Mouse (Mus musculus) liver, embryonic 14.5 days (tissue): ENCODE results near the gene Lig4. TPM values are rescaled to one million over a fixed set of nuclear protein-coding genes. Genes with fewer than 3 reads are reported as not detected.

Source experiments
- ATAC-seq: fragments of 200-750 bp; cut with Nextera tagmentation; 2 replicates; pipeline ENCODE4 v1.8.0; 2017; ENCODE audit warnings: moderate number of reproducible peaks, mild to moderate bottlenecking, moderate library complexity; ENCODE audit not compliant: insufficient read depth
- DNase-seq, 3 experiments: peaks; one replicate each; pipeline ENCODE4 v3.0.0-alpha.2; 2012 to 2013; ENCODE audit warnings: low read depth in 3 of 3, low spot score in 3 of 3
- H3K27ac ChIP-seq: fragments of 300-500 bp; sonication (generic); 2 replicates; pipeline ENCODE4 v1.5.1; 2014; ENCODE audit warnings: moderate library complexity, mild to moderate bottlenecking, control low read depth, inconsistent platforms
- H3K27me3 ChIP-seq: fragments of 300-500 bp; sonication (generic); 2 replicates; pipeline ENCODE4 v1.6.1; 2014; ENCODE audit warnings: mild to moderate bottlenecking, low read length, moderate library complexity; ENCODE audit not compliant: control insufficient read depth, insufficient read depth
- H3K36me3 ChIP-seq: fragments of 300-500 bp; sonication (generic); replicated peaks from 2 replicates; pipeline ENCODE4 v1.6.1; 2014; ENCODE audit warnings: low read depth; ENCODE audit not compliant: control insufficient read depth, insufficient read depth
- H3K4me1 ChIP-seq, 2 experiments: fragments of 200-500 bp in 1 of 2; fragments of 300-500 bp in 1 of 2; sonication (generic) in 1 of 2; replicated peaks; 2 replicates each; pipeline ENCODE4 v1.6.1; 2012 to 2014; ENCODE audit warnings: antibody characterized with exemption in 1 of 2, inconsistent platforms in 1 of 2, low read length in 1 of 2; ENCODE audit not compliant: control insufficient read depth in 2 of 2, insufficient read depth in 2 of 2
- H3K4me2 ChIP-seq: fragments of 300-500 bp; sonication (generic); 2 replicates; pipeline ENCODE4 v1.6.1; 2014; ENCODE audit warnings: low read depth, mild to moderate bottlenecking, control low read depth, moderate library complexity
- H3K4me3 ChIP-seq, 2 experiments: fragments of 200-500 bp in 1 of 2; fragments of 300-500 bp in 1 of 2; sonication (generic) in 1 of 2; 2 replicates each; pipeline ENCODE4 v1.5.1; 2012 to 2014; ENCODE audit warnings: low read depth in 2 of 2, low read length in 2 of 2, mild to moderate bottlenecking in 2 of 2, control low read depth in 1 of 2, inconsistent platforms in 1 of 2, moderate library complexity in 1 of 2; ENCODE audit not compliant: insufficient read depth in 1 of 2
- H3K9ac ChIP-seq: fragments of 300-500 bp; sonication (generic); replicated peaks from 2 replicates; pipeline ENCODE4 v1.6.1; 2014; ENCODE audit warnings: mild to moderate bottlenecking, control low read depth, moderate library complexity
- H3K9me3 ChIP-seq: fragments of 300-500 bp; sonication (generic); 2 replicates; pipeline ENCODE4 v1.6.1; 2016; ENCODE audit warnings: low read length, mixed read lengths; ENCODE audit not compliant: control insufficient read depth
- CTCF ChIP-seq: IDR thresholded peaks from 2 replicates; pipeline ENCODE4 v1.5.1; 2016; ENCODE audit warnings: antibody characterized with exemption, low read depth, control low read depth
- EP300 ChIP-seq: IDR thresholded peaks from 2 replicates; pipeline ENCODE4 v1.6.1; 2016; ENCODE audit warnings: antibody characterized with exemption, low read depth
- WGBS: fragments of 180-500 bp; shearing (Covaris S2); extraction: QIAGEN DNeasy Blood & Tissue Kit; methylation state at CpG from one replicate; pipeline ENCODE4 v1.1.7; 2014; ENCODE audit not compliant: insufficient replicate concordance; 5-methylcytosine and 5-hydroxymethylcytosine counted together
- polyA plus RNA-seq, 2 experiments: library from polyadenylated mRNA; depleted of rRNA in 1 of 2; stranded (reverse) in 1 of 2; unstranded in 1 of 2; fragments of >200 nt; fragmentation: Nextera tagmentation in 1 of 2; extraction: Ambion mirVana in 1 of 2; gene quantifications; 2 replicates each; pipeline versions ENCODE4 v1.2.1 to v1.2.3; 2012 to 2014

The Lig4 gene
- polyA plus RNA-seq, 2 experiments = 0.83 to 0.94 TPM

DNA sequence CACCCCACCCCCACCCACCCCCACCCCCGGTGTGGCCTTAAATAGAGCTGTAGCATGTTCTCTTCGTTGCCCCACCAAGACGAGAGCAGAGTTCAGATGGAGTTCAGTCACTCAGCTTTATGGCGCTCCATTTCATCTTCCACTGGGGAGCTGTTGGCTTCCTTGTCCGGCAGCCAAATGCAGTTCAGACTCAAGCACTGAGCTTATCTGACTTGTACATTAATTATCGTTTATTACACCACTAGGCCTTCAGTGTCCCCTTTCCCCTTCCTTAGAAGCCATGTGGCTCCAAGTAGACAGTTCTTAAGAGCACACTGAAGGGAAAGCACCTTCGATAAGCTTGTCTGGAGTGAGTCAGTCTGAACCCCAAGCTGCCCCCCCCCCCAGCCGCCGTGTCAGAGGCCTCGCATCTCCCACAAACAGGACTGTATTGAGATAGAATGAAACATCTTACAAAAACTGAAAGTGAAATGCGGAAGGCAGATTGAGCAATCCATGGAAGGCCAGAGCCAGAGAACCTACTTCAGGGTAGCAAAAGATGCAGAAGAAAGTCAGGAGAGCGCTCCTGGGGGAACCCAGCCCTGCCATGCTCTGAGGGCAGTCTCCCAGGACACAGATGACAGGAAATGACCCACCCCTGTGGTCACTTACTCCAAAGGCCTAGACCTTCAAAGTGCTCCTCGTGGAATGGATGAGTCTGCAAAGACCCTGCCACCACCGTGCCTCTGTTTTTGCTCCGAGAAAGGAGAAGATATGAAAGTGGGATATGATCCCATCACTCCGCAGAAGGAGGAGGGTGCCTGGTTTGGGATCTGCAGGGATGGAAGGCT lies 28.9 kb upstream of the Lig4 start, which contains the start of gene Tnfsf13b:
Gene Tnfsf13b, plus strand, starts transcription at position 312 of the 830 bp plus-strand sequence.
- WGBS = 51% methylated on average over 16 of the region's 16 CpGs

GRCm38 (mm10) chr8:10004115-10004514 lies 26.6 kb upstream of the Lig4 start:
- Histone ChIP-seq H3K36me3 (no peaks in the 10 kb centered on the region), H3K27me3 (no peaks in the 10 kb centered on the region), H3K9me3 (no peaks in the 10 kb centered on the region), H3K4me1 (no peaks in the 10 kb centered on the region), H3K4me3 (no peak overlapping the region), H3K9ac (no peak overlapping the region), H3K4me2 (no peak overlapping the region), H3K27ac (no peak overlapping the region)
- no peak for TF ChIP-seq EP300
- TF ChIP-seq CTCF = no peak
- ATAC-seq = no peak
- WGBS = 64% methylated on average over 7 of the region's 7 CpGs
- no peak for DNase-seq

More for the DNA sequence above, 28.9 kb upstream of the Lig4 start, which contains the start of gene Tnfsf13b:
- no peaks in the 10 kb centered on the region for H3K36me3 ChIP-seq
- peak within 1 kb of the TSS in 1 of 2 experiments; percentile 7; a peak in 2 of 4 replicates for H3K4me3 ChIP-seq
- no peaks in the 10 kb centered on the region for H3K27me3 ChIP-seq
- TF ChIP-seq CTCF = no peak
- TF ChIP-seq EP300 = no peak
- H3K4me2 ChIP-seq = peak within 1 kb of the TSS; percentile 2
- no peak within 1 kb of the TSS for H3K27ac ChIP-seq
- DNase-seq (peak in 1 of 3 experiments; percentile 9), ATAC-seq (no peak)
- no peaks in the 10 kb centered on the region for H3K9me3 ChIP-seq
- H3K9ac ChIP-seq = no peak within 1 kb of the TSS
- H3K4me1 ChIP-seq = no peaks in the 10 kb centered on the region

GRCm38 (mm10) chr8:9980188-9980587 lies 2.7 kb upstream of the Lig4 start:
- H3K36me3 ChIP-seq = no peaks in the 10 kb centered on the region; the same call in 1 of the 2 replicates
- H3K4me2 ChIP-seq = no peak overlapping the region
- no peak for TF ChIP-seq CTCF
- TF ChIP-seq EP300 = no peak
- DNase-seq (no peak), ATAC-seq (no peak)
- no peak overlapping the region for H3K27ac ChIP-seq
- H3K9ac ChIP-seq = no peak overlapping the region
- H3K4me1 ChIP-seq = peaks cover 13 to 28% of the 10 kb centered on the region in 2 experiments
- H3K4me3 ChIP-seq = no peak overlapping the region
- no peaks in the 10 kb centered on the region for H3K9me3 ChIP-seq
- no peaks in the 10 kb centered on the region for H3K27me3 ChIP-seq

- TF ChIP-seq CTCF (no peak), EP300 (no peak)
- no peak for ATAC-seq
These were observed 2.3 kb upstream of the Lig4 start for GRCm38 (mm10) chr8:9979746-9980145.

DNA sequence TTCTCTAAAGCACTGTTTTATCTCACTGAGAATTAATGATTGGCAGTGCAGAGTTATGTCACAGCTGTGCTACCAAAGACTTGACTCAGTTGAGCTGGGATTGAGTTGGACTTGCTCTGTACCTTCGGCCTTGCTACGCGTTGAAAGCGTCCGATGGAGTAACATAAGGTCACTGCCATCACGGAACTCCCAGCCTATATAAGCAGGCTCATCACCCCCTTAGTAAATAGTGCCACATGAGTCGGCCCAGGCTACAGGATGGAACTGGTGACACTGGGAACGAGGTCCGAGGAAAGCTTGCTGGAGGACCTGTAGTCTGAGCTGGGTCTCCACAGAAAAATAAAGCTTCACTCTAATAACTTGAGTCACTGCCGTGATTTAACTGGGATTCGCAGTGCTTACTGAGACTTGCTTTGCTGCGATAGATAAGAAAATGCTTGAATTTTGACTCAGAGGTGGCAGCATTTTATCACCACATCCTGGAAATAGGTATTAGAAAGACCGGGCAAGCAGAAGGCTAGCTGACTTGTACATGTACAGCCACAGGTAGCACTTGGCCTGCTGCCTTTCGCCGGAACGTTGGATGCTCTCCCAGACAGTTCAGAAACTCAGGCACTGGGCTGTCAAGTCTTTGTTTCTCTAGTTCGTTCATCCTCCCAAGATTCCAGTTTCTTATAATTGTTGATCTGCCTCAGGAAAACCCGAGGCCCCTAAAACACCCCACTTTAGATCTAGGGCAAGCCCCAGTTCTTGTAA lies 1.2 kb upstream of the Lig4 start:
- H3K27ac ChIP-seq = no peak overlapping the region
- DNase-seq (no peak), ATAC-seq (no peak)
- no peaks in the 10 kb centered on the region for H3K27me3 ChIP-seq
- peak overlapping the region; percentile 87 for H3K4me2 ChIP-seq
- H3K36me3 ChIP-seq = no peaks in the 10 kb centered on the region
- H3K4me1 ChIP-seq = peaks cover 15 to 29% of the 10 kb centered on the region in 2 experiments
- TF ChIP-seq EP300 (no peak), CTCF (no peak)
- 39% methylated on average over 18 of the region's 18 CpGs for WGBS
- peak overlapping the region; percentile 74 to 79 for H3K4me3 ChIP-seq
- peak overlapping the region; percentile 62 for H3K9ac ChIP-seq
- H3K9me3 ChIP-seq = no peaks in the 10 kb centered on the region

More at GRCm38 (mm10) chr8:9979746-9980145, 2.3 kb upstream of the Lig4 start:
- Histone ChIP-seq H3K9me3 (no peaks in the 10 kb centered on the region), H3K4me2 (no peak overlapping the region), H3K4me1 (peaks cover 15 to 29% of the 10 kb centered on the region in 2 experiments), H3K36me3 (no peaks in the 10 kb centered on the region; the same call in 1 of the 2 replicates), H3K4me3 (no peak overlapping the region), H3K27me3 (no peaks in the 10 kb centered on the region), H3K27ac (no peak overlapping the region), H3K9ac (no peak overlapping the region)
- no peak for DNase-seq
- 14% methylated on average over 1 of the region's 1 CpGs for WGBS
